Mouse (Mus musculus) gastrocnemius, adult 2 months (tissue): ENCODE results near the gene Cmtm2a. TPM values are rescaled to one million over a fixed set of nuclear protein-coding genes. Genes with fewer than 3 reads are reported as not detected.

Experiments
- DNase-seq: peaks from one replicate; pipeline ENCODE4 v3.0.0; 2022
- H3K27ac ChIP-seq: fragments of 200-600 bp; 2 replicates; pipeline ENCODE4 v1.8.1; 2022; ENCODE audit warnings: mild to moderate bottlenecking
- H3K4me3 ChIP-seq: fragments of 200-600 bp; 2 replicates; pipeline ENCODE4 v1.8.1; 2022; ENCODE audit warnings: mild to moderate bottlenecking, moderate library complexity
- CTCF ChIP-seq: fragments of 200-600 bp; IDR thresholded peaks from 2 replicates; pipeline ENCODE4 v1.8.1; 2022; ENCODE audit warnings: antibody characterized with exemption, mild to moderate bottlenecking, moderate library complexity
- intact Hi-C: fragments of 180-260 bp; cut with DNase I; formaldehyde crosslinking; loops from one replicate; pipeline ENCODE4 v1.15.1; 2025
- total RNA-seq, 2 experiments: library from RNA; stranded (reverse); gene quantifications; 2 replicates each; pipeline ENCODE4 v1.2.3; 2021

The Cmtm2a gene
- total RNA-seq, 2 experiments from 2014 or later = not detected

DNA sequence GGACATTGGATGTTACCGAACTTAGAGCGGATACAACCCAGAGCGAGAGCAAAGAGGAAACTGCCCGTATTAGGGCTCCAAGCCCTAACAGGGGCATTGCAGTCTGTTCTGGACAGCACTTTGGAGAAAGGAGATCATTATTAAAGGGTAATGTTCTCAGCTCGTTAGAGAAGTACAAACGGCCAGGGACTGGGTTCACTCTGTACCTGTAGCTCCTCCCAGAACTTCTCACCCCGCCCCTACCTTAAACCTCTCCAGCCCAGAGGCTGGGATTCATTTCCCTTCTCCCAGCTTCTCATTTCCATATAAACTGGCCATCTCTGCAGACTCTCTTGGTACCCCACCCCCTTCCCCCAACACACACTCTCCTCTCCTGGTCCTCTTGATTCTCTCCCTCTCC, 41.5 kb downstream of the Cmtm2a start:
- DNase-seq = no peak
- TF ChIP-seq CTCF = no peak
- intact Hi-C loops = loop anchor here (5.0 kb wide), 2 partner anchors 91 to 186 kb away; no protein-coding TSS in a partner anchor
- peak overlapping the region; percentile 87 for H3K4me3 ChIP-seq
- no peak overlapping the region for H3K27ac ChIP-seq

DNA sequence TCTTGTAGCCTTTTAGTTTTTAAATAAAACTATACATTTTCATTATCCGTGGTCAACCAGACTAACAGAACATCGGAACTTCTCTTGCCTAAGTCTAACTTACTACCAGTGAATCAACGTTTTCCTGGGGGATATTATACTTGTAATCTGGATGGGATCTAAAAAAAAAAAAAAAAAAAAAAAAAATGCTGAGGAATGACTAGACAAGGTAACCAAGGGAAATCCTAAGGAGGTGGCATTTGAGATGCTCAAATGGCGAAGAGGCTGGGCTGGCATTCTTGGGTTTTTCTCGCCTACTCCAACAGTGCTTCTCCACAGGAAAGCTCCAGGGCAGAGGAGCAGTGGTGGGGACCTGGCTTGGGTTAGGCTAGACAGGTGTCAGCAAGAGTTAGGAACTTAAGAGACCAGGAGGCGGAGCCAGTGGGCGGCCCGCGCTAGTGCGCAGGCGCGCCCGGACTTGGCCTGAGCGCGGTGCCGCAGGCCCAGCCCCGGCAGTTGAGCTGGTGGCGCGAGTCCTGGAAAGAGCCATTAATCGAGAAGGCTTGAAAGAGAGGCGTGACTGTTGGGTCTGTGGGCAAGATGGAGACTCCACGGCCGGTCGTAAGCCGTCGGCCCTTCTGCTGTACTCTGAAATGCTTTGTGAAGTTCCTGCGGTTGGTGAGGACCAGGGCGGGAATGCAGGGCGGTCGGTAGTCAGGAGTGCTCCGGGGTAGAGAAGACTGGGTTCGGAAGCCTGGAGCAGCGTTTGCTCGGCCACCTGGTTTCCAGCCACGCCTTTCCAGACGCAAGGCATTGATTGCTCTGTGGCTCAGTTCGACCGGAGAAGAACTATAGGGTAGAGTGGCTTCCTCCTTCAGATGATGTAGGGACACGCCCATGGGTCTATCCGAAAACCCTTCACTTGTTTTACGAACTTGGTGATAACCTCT, 42.3 kb downstream of the Cmtm2a start, which contains the start of gene Cklf:
Gene Cklf, plus strand, starts transcription at position 423 of the 929 bp plus-strand sequence.
- peak within 1 kb of the TSS; percentile 86 for H3K27ac ChIP-seq
- intact Hi-C loops = loop anchor here (5.0 kb wide), 2 partner anchors 92 to 187 kb away; no protein-coding TSS in a partner anchor

DNA sequence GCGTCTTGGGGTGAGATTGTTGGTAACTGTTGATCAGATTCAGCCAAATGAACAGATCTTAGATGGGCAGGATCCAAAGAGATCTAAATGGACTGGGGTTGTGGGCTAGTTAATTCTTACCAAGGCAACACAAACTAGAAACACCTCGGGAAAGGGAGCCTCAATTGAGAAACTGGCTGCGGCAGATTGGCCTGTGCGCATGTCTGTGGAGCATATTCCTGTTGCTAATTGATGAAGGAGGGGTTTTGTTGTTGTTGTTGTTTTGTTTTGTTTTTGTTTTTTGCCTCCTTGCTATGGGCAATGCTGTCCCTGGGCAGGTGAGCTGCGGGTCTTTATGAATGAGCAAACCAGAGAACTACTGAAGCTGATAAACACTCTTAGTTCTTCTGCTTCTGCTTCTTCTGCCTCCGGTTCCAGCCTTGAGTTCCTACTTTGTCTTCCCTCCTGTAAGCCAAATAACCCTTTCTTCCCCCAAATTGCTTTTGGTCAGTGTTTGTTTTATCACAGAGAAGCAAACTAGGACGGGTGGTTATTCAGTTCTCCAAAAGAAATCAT, 43.5 kb downstream of the Cmtm2a start:
- intact Hi-C loops = loop anchor here (10.0 kb wide), 1 partner anchor 315 kb away; no protein-coding TSS in a partner anchor
- no peak overlapping the region for H3K27ac ChIP-seq
- no peak for DNase-seq
- no peak for TF ChIP-seq CTCF
- H3K4me3 ChIP-seq = no peak overlapping the region

More for the DNA sequence above, 42.3 kb downstream of the Cmtm2a start, which contains the start of gene Cklf:
- peak; percentile 91 for DNase-seq
- peak; percentile 49 for TF ChIP-seq CTCF
- H3K4me3 ChIP-seq = peak within 1 kb of the TSS; percentile 87

- peak within 1 kb of the TSS; percentile 93 for H3K27ac ChIP-seq
Observed at GRCm38 (mm10) chr8:104248276-104248675, 44.7 kb downstream of the Cmtm2a start, which contains the start of gene Tk2. Tk2 (minus strand) TSS chr8:104248558.

GRCm38 (mm10) chr8:104247908-104248275, 45.1 kb downstream of the Cmtm2a start:
- Histone ChIP-seq H3K4me3 (peak overlapping the region; percentile 98), H3K27ac (peak overlapping the region; percentile 93)
- intact Hi-C loops = loop anchor here (10.0 kb wide), 1 partner anchor 317 kb away; no protein-coding TSS in a partner anchor
- DNase-seq = no peak
- TF ChIP-seq CTCF = no peak

More at GRCm38 (mm10) chr8:104248276-104248675, 44.7 kb downstream of the Cmtm2a start, which contains the start of gene Tk2:
- TF ChIP-seq CTCF = no peak
- DNase-seq = peak; percentile 87
- intact Hi-C loops = loop anchor here (10.0 kb wide), 1 partner anchor 317 kb away; no protein-coding TSS in a partner anchor
- H3K4me3 ChIP-seq = peak within 1 kb of the TSS; percentile 98

GRCm38 (mm10) chr8:104247054-104247907, 45.7 kb downstream of the Cmtm2a start:
- DNase-seq = peak; percentile 34
- intact Hi-C loops = loop anchor here (10.0 kb wide), 1 partner anchor 318 kb away; no protein-coding TSS in a partner anchor

DNA sequence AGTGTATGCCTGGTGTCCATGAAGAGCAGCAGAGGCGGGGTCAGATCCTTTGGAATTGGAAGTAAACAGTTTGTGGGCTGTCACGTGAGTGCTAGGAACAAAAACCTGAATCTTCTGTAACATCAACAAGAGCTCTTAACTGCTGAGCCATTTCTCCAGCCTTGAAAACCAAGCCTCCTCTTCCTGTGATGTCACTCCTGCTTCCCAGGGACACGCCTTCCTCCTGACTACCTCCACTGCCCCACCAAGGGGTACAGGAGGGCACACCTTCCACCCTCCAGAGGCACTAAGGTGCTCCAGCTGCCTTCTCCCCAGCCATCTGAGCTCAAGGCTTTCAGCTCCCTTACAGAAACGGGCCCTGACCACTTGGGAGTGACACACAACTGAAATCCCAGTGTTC, 46.4 kb downstream of the Cmtm2a start:
- intact Hi-C loops = loop anchor here (10.0 kb wide), 1 partner anchor 318 kb away; no protein-coding TSS in a partner anchor
- DNase-seq = no peak
- Histone ChIP-seq H3K4me3 (no peak overlapping the region), H3K27ac (no peak overlapping the region)
- TF ChIP-seq CTCF = no peak

More at GRCm38 (mm10) chr8:104247054-104247907, 45.7 kb downstream of the Cmtm2a start:
- Histone ChIP-seq H3K27ac (peak overlapping the region; percentile 93), H3K4me3 (peak overlapping the region; percentile 98)
- no peak for TF ChIP-seq CTCF

DNA sequence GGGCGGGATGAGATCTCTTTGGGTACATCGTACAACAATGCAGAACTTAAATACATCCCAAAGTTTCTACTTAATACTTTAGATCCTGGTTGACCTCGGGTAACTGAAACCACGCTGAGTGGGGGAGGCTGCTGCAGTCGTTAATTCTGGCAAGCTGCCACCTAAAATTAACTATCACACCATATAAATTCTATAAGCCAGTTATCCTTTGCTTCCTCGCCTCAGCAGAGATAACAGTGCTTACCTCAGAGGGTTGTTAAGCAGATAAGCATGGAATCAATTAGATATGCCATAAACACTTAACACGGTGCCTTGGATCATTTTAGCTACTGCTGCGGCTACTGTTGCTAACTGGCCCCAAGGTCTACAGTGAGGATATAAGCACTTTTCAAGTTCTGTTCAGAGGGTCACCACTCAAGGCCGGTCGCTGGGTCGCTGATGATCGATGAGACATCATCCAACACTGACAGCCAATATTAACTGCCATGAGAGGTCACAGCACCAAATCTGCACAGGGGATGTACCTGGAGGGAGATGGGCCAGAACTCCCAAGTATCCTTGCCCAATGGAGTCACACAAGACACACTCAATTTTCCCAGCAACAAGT, 50.8 kb downstream of the Cmtm2a start:
- H3K4me3 ChIP-seq = no peak overlapping the region
- H3K27ac ChIP-seq = no peak overlapping the region
- no peak for DNase-seq
- TF ChIP-seq CTCF = no peak
- intact Hi-C loops = loop anchor here (10.0 kb wide), 1 partner anchor 323 kb away; no protein-coding TSS in a partner anchor

DNA sequence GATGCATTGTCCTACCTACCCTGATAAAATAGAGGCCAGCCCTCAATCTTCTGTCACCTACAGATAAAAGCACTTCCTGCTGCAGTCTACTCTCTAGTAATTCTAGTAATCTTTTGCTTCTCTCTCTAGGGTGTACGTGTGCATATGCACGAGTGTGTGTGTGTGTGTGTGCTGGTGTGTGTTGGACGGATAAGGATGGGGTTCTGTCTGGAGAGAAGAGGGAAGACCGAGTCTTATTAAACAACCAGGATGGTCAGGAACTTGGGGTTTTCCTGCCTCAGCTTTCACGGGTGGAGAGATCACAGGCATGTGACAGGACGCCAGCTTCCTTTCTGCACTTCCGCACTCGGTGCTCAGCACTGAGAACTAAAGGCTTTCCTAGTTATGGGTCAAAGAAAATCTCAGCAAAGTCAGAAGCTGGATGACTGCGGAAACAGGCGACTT, 53.5 kb downstream of the Cmtm2a start:
- no peak overlapping the region for H3K27ac ChIP-seq
- DNase-seq = no peak

GRCm38 (mm10) chr8:104234573-104234972, 58.4 kb downstream of the Cmtm2a start:
- peak; percentile 6; the same call in 1 of the 2 replicates for TF ChIP-seq CTCF
- intact Hi-C loops = no loop called here
- no peak overlapping the region for H3K4me3 ChIP-seq
- DNase-seq = no peak
- no peak overlapping the region for H3K27ac ChIP-seq

More for the DNA sequence above, 53.5 kb downstream of the Cmtm2a start:
- no peak for TF ChIP-seq CTCF
- intact Hi-C loops = no loop called here
- H3K4me3 ChIP-seq = no peak overlapping the region

GRCm38 (mm10) chr8:104232919-104233318, 60.1 kb downstream of the Cmtm2a start:
- no peak for TF ChIP-seq CTCF
- intact Hi-C loops = no loop called here
- H3K27ac ChIP-seq = no peak overlapping the region

More at GRCm38 (mm10) chr8:104232919-104233318, 60.1 kb downstream of the Cmtm2a start:
- no peak overlapping the region for H3K4me3 ChIP-seq
- no peak for DNase-seq
